Mouse (Mus musculus): ENCODE measurements around the gene Rnf34. TPM values are rescaled to one million over a fixed set of nuclear protein-coding genes. Genes with fewer than 3 reads are reported as not detected.

The Rnf34 gene
- polyA plus RNA-seq, 1 experiment from 2014 or later: 32.4 TPM

GRCm38 (mm10) chr5:122850319-122851002, 613 bp downstream of the Rnf34 start:
- Histone ChIP-seq H3K27me3 (ENCODE audit: control insufficient read depth, insufficient read depth, low read length) (no peaks in the 10 kb centered on the region), H3K9me3 (replicated peaks; ENCODE audit: control insufficient read depth, low read length) (no peaks in the 10 kb centered on the region), H3K36me3 (ENCODE audit: control insufficient read depth, insufficient read depth, low read length) (no peaks in the 10 kb centered on the region), H3K4me1 (ENCODE audit: control insufficient read depth, insufficient read depth, low read length) (peaks cover 8% of the 10 kb centered on the region; the same call in 1 of the 2 replicates), H3K27ac (ENCODE audit: low read depth, low read length) (peak overlapping the region; percentile 95), H3K4me3 (ENCODE audit: low read depth, low read length) (peak overlapping the region; percentile 88), H3K4me2 (peak overlapping the region; percentile 81), H3K9ac (ENCODE audit: low read depth, low read length) (peak overlapping the region; percentile 98)
- under 1% methylated on average over 38 of the region's 38 CpGs for WGBS (ENCODE audit: insufficient replicate concordance)
- peak; percentile 72 for ATAC-seq (replicated peaks; ENCODE audit: insufficient number of reproducible peaks, low FRiP score, low TSS enrichment)

DNA sequence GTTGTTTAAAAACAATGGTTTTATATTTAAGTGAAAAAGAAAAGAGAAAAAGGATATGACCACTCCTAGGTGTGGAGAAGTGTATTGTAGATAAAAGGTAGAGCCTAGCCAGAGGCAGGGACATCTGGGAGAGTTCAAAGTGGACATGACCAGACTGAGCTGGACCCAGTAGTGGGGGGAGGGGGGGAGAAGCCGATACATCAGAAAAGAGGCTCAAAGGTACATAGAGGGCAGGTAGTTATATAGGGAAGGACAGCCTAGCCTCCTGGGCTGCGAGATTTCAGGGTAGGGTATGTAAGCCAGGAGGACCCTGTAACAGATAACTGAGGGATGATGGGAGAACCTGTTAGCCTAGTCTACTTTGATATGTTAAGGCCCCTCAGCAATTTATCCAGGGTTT, 2.8 kb downstream of the Rnf34 start:
- Histone ChIP-seq H3K4me2 (no peak overlapping the region), H3K9me3 (replicated peaks; ENCODE audit: control insufficient read depth, low read length) (no peaks in the 10 kb centered on the region), H3K4me3 (ENCODE audit: low read depth, low read length) (no peak overlapping the region), H3K4me1 (ENCODE audit: control insufficient read depth, insufficient read depth, low read length) (peaks cover 8% of the 10 kb centered on the region; the same call in 1 of the 2 replicates), H3K36me3 (ENCODE audit: control insufficient read depth, insufficient read depth, low read length) (no peaks in the 10 kb centered on the region), H3K27ac (ENCODE audit: low read depth, low read length) (no peak overlapping the region), H3K27me3 (ENCODE audit: control insufficient read depth, insufficient read depth, low read length) (no peaks in the 10 kb centered on the region), H3K9ac (ENCODE audit: low read depth, low read length) (no peak overlapping the region)
- no peak for ATAC-seq (replicated peaks; ENCODE audit: insufficient number of reproducible peaks, low FRiP score, low TSS enrichment)
- WGBS (ENCODE audit: insufficient replicate concordance): 71% methylated on average over 2 of the region's 2 CpGs

GRCm38 (mm10) chr5:122855858-122856257, 6.0 kb downstream of the Rnf34 start:
- no peak overlapping the region for H3K27ac ChIP-seq (ENCODE audit: low read depth, low read length)
- no peaks in the 10 kb centered on the region for H3K9me3 ChIP-seq (replicated peaks; ENCODE audit: control insufficient read depth, low read length)
- no peaks in the 10 kb centered on the region for H3K36me3 ChIP-seq (ENCODE audit: control insufficient read depth, insufficient read depth, low read length)
- H3K4me2 ChIP-seq: no peak overlapping the region
- H3K4me1 ChIP-seq (ENCODE audit: control insufficient read depth, insufficient read depth, low read length): peaks cover 6% of the 10 kb centered on the region; the same call in 1 of the 2 replicates
- no peak overlapping the region for H3K4me3 ChIP-seq (ENCODE audit: low read depth, low read length)
- no peak overlapping the region for H3K9ac ChIP-seq (ENCODE audit: low read depth, low read length)
- 83% methylated on average over 3 of the region's 3 CpGs for WGBS (ENCODE audit: insufficient replicate concordance)
- H3K27me3 ChIP-seq (ENCODE audit: control insufficient read depth, insufficient read depth, low read length): no peaks in the 10 kb centered on the region
- ATAC-seq (replicated peaks; ENCODE audit: insufficient number of reproducible peaks, low FRiP score, low TSS enrichment): no peak

DNA sequence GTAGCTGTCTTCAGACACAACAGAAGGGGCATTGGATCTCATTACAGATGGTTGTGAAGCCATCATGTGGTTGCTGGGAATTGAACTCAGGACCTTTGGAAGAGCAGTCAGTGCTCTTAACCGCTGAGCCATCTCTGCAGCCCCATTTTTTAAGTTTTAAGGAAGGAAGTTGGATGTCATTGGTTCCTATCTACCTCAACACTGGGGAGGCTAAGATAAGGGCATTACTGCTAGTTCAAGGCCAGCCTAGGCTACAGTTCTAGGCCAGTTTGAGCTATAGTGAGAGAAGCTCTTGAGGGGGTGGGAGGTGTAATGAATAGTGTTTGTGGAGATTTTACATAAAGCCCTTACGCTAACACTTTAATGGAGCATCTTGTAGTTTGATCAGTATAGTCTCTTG, 13.2 kb downstream of the Rnf34 start:
- 87% methylated on average over 2 of the region's 2 CpGs for WGBS (ENCODE audit: insufficient replicate concordance)
- Histone ChIP-seq H3K4me1 (ENCODE audit: control insufficient read depth, insufficient read depth, low read length) (no peaks in the 10 kb centered on the region), H3K9me3 (replicated peaks; ENCODE audit: control insufficient read depth, low read length) (no peaks in the 10 kb centered on the region), H3K36me3 (ENCODE audit: control insufficient read depth, insufficient read depth, low read length) (peaks cover 17% of the 10 kb centered on the region), H3K27ac (ENCODE audit: low read depth, low read length) (no peak overlapping the region), H3K4me2 (no peak overlapping the region), H3K9ac (ENCODE audit: low read depth, low read length) (no peak overlapping the region), H3K27me3 (ENCODE audit: control insufficient read depth, insufficient read depth, low read length) (no peaks in the 10 kb centered on the region), H3K4me3 (ENCODE audit: low read depth, low read length) (no peak overlapping the region)
- no peak for ATAC-seq (replicated peaks; ENCODE audit: insufficient number of reproducible peaks, low FRiP score, low TSS enrichment)

DNA sequence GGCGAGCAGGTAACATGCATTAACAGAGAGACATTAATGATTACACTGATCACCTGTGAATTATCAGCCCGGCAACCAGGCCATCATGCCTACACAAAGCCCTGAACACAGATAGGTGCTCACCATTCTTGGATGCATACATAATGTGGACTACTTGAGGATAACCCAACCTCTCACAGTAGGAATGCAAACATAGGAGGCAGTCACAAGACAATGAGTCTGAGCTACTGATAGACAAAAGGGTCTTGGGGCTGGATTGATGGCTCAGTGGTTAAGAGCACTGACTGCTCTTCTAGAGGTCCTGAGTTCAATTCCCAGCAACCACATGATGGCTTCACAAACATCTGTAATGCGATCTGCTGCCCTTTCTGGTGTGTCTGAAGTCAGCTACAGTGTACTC, 22.8 kb downstream of the Rnf34 start:
- no peak for ATAC-seq (replicated peaks; ENCODE audit: insufficient number of reproducible peaks, low FRiP score, low TSS enrichment)
- H3K4me2 ChIP-seq: no peak overlapping the region
- 87% methylated on average over 3 of the region's 3 CpGs for WGBS (ENCODE audit: insufficient replicate concordance)
- no peaks in the 10 kb centered on the region for H3K4me1 ChIP-seq (ENCODE audit: control insufficient read depth, insufficient read depth, low read length)
- H3K9me3 ChIP-seq (replicated peaks; ENCODE audit: control insufficient read depth, low read length): no peaks in the 10 kb centered on the region
- no peak overlapping the region for H3K4me3 ChIP-seq (ENCODE audit: low read depth, low read length)
- no peak overlapping the region for H3K9ac ChIP-seq (ENCODE audit: low read depth, low read length)
- H3K27ac ChIP-seq (ENCODE audit: low read depth, low read length): no peak overlapping the region
- H3K36me3 ChIP-seq (ENCODE audit: control insufficient read depth, insufficient read depth, low read length): peaks cover 15% of the 10 kb centered on the region
- H3K27me3 ChIP-seq (ENCODE audit: control insufficient read depth, insufficient read depth, low read length): no peaks in the 10 kb centered on the region

DNA sequence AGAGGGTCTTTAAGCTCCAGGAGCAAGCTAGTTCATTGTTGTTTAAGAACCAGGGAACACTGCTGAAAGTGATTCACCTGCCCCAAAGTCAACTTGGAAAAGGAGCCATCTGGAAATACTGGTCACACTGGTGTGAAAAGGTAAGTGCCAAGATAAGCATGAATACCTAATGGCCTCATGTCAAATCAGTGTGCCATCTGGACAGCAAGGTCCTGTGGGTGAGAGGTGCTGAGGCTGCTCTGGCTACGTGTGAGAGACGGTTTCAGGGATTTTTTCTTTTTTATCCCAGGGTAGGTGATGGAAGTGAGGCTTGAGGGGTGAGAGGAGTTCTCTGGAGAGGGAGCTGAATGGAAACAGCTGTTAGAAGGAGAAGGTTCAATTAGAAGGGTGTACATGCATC, 23.7 kb downstream of the Rnf34 start:
- H3K4me3 ChIP-seq (ENCODE audit: low read depth, low read length): no peak overlapping the region
- H3K27me3 ChIP-seq (ENCODE audit: control insufficient read depth, insufficient read depth, low read length): no peaks in the 10 kb centered on the region
- WGBS (ENCODE audit: insufficient replicate concordance): 75% methylated on average over 2 of the region's 2 CpGs
- H3K36me3 ChIP-seq (ENCODE audit: control insufficient read depth, insufficient read depth, low read length): peaks cover 17% of the 10 kb centered on the region
- no peak overlapping the region for H3K9ac ChIP-seq (ENCODE audit: low read depth, low read length)
- no peaks in the 10 kb centered on the region for H3K4me1 ChIP-seq (ENCODE audit: control insufficient read depth, insufficient read depth, low read length)
- no peak overlapping the region for H3K4me2 ChIP-seq
- no peak for ATAC-seq (replicated peaks; ENCODE audit: insufficient number of reproducible peaks, low FRiP score, low TSS enrichment)
- H3K9me3 ChIP-seq (replicated peaks; ENCODE audit: control insufficient read depth, low read length): no peaks in the 10 kb centered on the region
- no peak overlapping the region for H3K27ac ChIP-seq (ENCODE audit: low read depth, low read length)

DNA sequence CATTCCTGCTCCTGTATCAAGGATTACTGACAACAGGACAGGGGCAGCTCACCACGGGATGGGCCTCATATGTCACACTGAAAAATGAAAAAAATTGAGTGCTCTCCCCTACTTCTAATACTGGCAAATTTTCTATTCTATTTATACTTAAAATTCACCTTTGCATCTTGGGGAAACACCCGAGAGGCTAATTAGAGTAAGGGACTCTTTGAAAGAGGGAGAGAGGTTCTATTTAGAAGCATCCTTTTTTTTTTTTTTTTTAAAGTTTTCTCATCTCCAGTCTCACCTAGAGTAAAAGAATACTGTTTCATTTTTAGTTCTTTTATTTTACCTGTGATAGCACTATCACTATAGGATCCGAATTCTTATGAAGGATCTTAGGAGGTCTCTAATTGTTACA, 24.5 kb downstream of the Rnf34 start:
- no peak overlapping the region for H3K4me2 ChIP-seq
- no peaks in the 10 kb centered on the region for H3K4me1 ChIP-seq (ENCODE audit: control insufficient read depth, insufficient read depth, low read length)
- peaks cover 17% of the 10 kb centered on the region for H3K36me3 ChIP-seq (ENCODE audit: control insufficient read depth, insufficient read depth, low read length)
- no peaks in the 10 kb centered on the region for H3K9me3 ChIP-seq (replicated peaks; ENCODE audit: control insufficient read depth, low read length)
- H3K4me3 ChIP-seq (ENCODE audit: low read depth, low read length): no peak overlapping the region
- 80% methylated on average over 3 of the region's 3 CpGs for WGBS (ENCODE audit: insufficient replicate concordance)
- H3K27ac ChIP-seq (ENCODE audit: low read depth, low read length): no peak overlapping the region
- no peak for ATAC-seq (replicated peaks; ENCODE audit: insufficient number of reproducible peaks, low FRiP score, low TSS enrichment)
- no peaks in the 10 kb centered on the region for H3K27me3 ChIP-seq (ENCODE audit: control insufficient read depth, insufficient read depth, low read length)
- H3K9ac ChIP-seq (ENCODE audit: low read depth, low read length): no peak overlapping the region

DNA sequence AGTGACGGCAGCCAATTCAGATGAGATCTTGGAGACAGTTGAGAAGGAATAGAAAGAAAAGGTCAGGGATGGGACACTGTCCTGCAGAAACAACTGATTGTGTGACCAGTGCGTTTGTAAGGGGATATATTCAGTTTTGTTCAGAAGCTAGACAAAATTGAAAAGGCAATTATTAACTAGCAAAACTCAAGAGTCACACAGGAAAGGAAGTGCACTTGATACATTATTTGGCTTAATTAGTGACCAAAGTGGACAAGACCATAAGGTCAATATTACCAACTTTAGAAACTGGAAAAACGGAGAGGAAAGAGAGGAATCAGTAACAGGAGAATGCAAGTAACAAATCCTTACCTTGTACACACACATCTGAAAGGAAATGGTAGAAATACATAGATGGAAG, 26.8 kb downstream of the Rnf34 start:
- no peak overlapping the region for H3K4me2 ChIP-seq
- no peak overlapping the region for H3K4me3 ChIP-seq (ENCODE audit: low read depth, low read length)
- H3K9ac ChIP-seq (ENCODE audit: low read depth, low read length): no peak overlapping the region
- H3K27ac ChIP-seq (ENCODE audit: low read depth, low read length): no peak overlapping the region
- peaks cover 25% of the 10 kb centered on the region for H3K36me3 ChIP-seq (ENCODE audit: control insufficient read depth, insufficient read depth, low read length)
- no peak for ATAC-seq (replicated peaks; ENCODE audit: insufficient number of reproducible peaks, low FRiP score, low TSS enrichment)
- no peaks in the 10 kb centered on the region for H3K4me1 ChIP-seq (ENCODE audit: control insufficient read depth, insufficient read depth, low read length)
- 84% methylated on average over 3 of the region's 3 CpGs for WGBS (ENCODE audit: insufficient replicate concordance)
- H3K27me3 ChIP-seq (ENCODE audit: control insufficient read depth, insufficient read depth, low read length): no peaks in the 10 kb centered on the region
- no peaks in the 10 kb centered on the region for H3K9me3 ChIP-seq (replicated peaks; ENCODE audit: control insufficient read depth, low read length)
